Comparison of ENCODE assay signal across 8 mouse cellular contexts in the genomic region with DNA sequence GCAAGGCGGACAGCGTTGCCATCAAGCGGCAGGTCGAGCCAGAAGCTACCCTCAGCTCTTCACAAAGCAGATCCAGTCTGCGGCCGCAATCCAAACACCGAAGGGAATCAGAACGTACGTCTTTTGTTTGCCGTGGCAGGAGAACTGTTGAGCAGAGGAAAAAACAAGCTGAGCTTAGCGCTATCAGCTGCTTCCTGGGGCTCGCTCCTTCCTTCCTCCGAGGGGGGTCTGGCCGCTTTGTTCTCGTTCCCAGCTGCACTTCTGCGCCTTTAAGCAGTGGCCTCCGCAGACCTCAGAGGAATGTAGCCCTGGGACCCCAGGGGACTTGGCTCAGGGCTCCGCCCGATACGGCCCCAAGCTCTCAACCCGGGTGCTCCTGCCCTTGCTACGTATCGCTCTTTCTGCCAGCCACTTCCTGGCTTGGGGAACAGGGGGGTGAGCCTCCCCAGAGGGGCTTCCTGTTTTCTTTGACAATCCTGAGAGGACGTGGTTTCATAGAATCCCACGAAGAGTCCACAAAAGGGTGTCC. TPM values are rescaled to one million over a fixed set of nuclear protein-coding genes. Genes with fewer than 3 reads are reported as not detected.
DNase-seq lines count a peak whose midpoint lies in the region; ATAC-seq and TF ChIP-seq lines count a peak whose summit lies in the region.

No protein-coding gene starts in this region.

- 0 out of 2 replicates have a peak overlapping the region, but pooled peaks have one; percentile 13 for H3K27ac ChIP-seq in embryonic facial prominence, embryonic 11.5 days (replicated peaks; ENCODE audit: low read depth, low read length)
- H3K27ac ChIP-seq in heart, embryonic 12.5 days (ENCODE audit: poor library complexity, severe bottlenecking), result peak overlapping the region; percentile 76
- H3K27ac ChIP-seq in kidney, embryonic 14.5 days (ENCODE audit: low read depth, low read length), result peak overlapping the region; percentile 66; the same call in 1 of the 2 replicates
- peak overlapping the region; percentile 89 for H3K27ac ChIP-seq in liver, postnatal 0 days (ENCODE audit: low read depth)
- H3K27ac ChIP-seq in neural tube, embryonic 12.5 days, result no peak overlapping the region

- peaks cover 3% of the 10 kb centered on the region for H3K27me3 ChIP-seq in embryonic facial prominence, embryonic 11.5 days (ENCODE audit: control insufficient read depth, insufficient read depth, low read length)
- H3K27me3 ChIP-seq in heart, embryonic 12.5 days (replicated peaks), result no peaks in the 10 kb centered on the region
- H3K27me3 ChIP-seq in kidney, embryonic 14.5 days (ENCODE audit: control insufficient read depth, insufficient read depth, low read length), result no peaks in the 10 kb centered on the region
- H3K27me3 ChIP-seq in liver, postnatal 0 days (ENCODE audit: insufficient read depth, low read length), result peaks cover 56% of the 10 kb centered on the region
- H3K27me3 ChIP-seq in neural tube, embryonic 12.5 days (replicated peaks), result 0 out of 2 replicates have a peak, but pooled peaks cover 11% of the 10 kb centered on the region

- ATAC-seq in embryonic facial prominence, embryonic 11.5 days (replicated peaks; ENCODE audit: insufficient number of reproducible peaks, low FRiP score, low TSS enrichment, low read depth), result peak; percentile 63
- peak; percentile 80 for ATAC-seq in heart, embryonic 12.5 days (ENCODE audit: insufficient number of reproducible peaks, low FRiP score)
- ATAC-seq in kidney, embryonic 14.5 days (ENCODE audit: low FRiP score, low TSS enrichment), result peak; percentile 68
- ATAC-seq in liver, postnatal 0 days, result peak; percentile 77
- ATAC-seq in neural tube, embryonic 12.5 days (ENCODE audit: low FRiP score, low read depth), result peak; percentile 48

- H3K4me2 ChIP-seq in embryonic facial prominence, embryonic 11.5 days (ENCODE audit: low read depth, low read length), result peak overlapping the region; percentile 84
- peak overlapping the region; percentile 70 for H3K4me2 ChIP-seq in heart, embryonic 12.5 days
- H3K4me2 ChIP-seq in kidney, embryonic 14.5 days (replicated peaks; ENCODE audit: low read depth, low read length), result peak overlapping the region; percentile 78
- H3K4me2 ChIP-seq in liver, postnatal 0 days (ENCODE audit: low read depth, low read length), result peak overlapping the region; percentile 75
- peak overlapping the region; percentile 73 for H3K4me2 ChIP-seq in neural tube, embryonic 12.5 days (replicated peaks)

- H3K9me3 ChIP-seq in embryonic facial prominence, embryonic 11.5 days (replicated peaks; ENCODE audit: control insufficient read depth, low read length), result no peaks in the 10 kb centered on the region
- no peaks in the 10 kb centered on the region for H3K9me3 ChIP-seq in heart, embryonic 12.5 days (replicated peaks)
- H3K9me3 ChIP-seq in kidney, embryonic 14.5 days (ENCODE audit: control insufficient read depth, low read length), result no peaks in the 10 kb centered on the region
- H3K9me3 ChIP-seq in liver, postnatal 0 days (ENCODE audit: low read length), result no peaks in the 10 kb centered on the region
- H3K9me3 ChIP-seq in neural tube, embryonic 12.5 days, result no peaks in the 10 kb centered on the region

- peak overlapping the region; percentile 77 for H3K9ac ChIP-seq in embryonic facial prominence, embryonic 11.5 days (replicated peaks; ENCODE audit: low read length)
- peak overlapping the region; percentile 69 for H3K9ac ChIP-seq in heart, embryonic 12.5 days
- peak overlapping the region; percentile 62 for H3K9ac ChIP-seq in kidney, embryonic 14.5 days (ENCODE audit: low read depth, low read length)
- H3K9ac ChIP-seq in liver, postnatal 0 days (replicated peaks), result peak overlapping the region; percentile 62
- peak overlapping the region; percentile 58 for H3K9ac ChIP-seq in neural tube, embryonic 12.5 days

- DNase-seq in urinary bladder, adult 18-20 months (ENCODE audit: low spot score in 2 of 2), result peak; percentile 11 to 50
- DNase-seq in urinary bladder, postnatal 10 days (ENCODE audit: low spot score), result no peak
- peak; percentile 63 for DNase-seq in embryonic facial prominence, embryonic 11.5 days (ENCODE audit: low spot score)
- peak; percentile 63 for DNase-seq in liver, postnatal 0 days
- peak; percentile 72 for DNase-seq in testis, postnatal 10 days (ENCODE audit: low spot score)

- H3K36me3 ChIP-seq in embryonic facial prominence, embryonic 11.5 days (replicated peaks; ENCODE audit: control insufficient read depth, insufficient read depth, low read depth, low read length), result no peaks in the 10 kb centered on the region
- H3K36me3 ChIP-seq in heart, embryonic 12.5 days, result no peaks in the 10 kb centered on the region
- H3K36me3 ChIP-seq in kidney, embryonic 14.5 days (ENCODE audit: control insufficient read depth, insufficient read depth, low read length), result no peaks in the 10 kb centered on the region
- H3K36me3 ChIP-seq in liver, postnatal 0 days (replicated peaks; ENCODE audit: insufficient read depth, low read length), result no peaks in the 10 kb centered on the region
- H3K36me3 ChIP-seq in neural tube, embryonic 12.5 days, result no peaks in the 10 kb centered on the region

- WGBS in embryonic facial prominence, embryonic 11.5 days, result under 1% methylated on average over 25 of the region's 25 CpGs
- WGBS in heart, embryonic 12.5 days, result 1% methylated on average over 25 of the region's 25 CpGs
- under 1% methylated on average over 25 of the region's 25 CpGs for WGBS in kidney, embryonic 14.5 days
- under 1% methylated on average over 25 of the region's 25 CpGs for WGBS in liver, postnatal 0 days (ENCODE audit: insufficient replicate concordance)
- under 1% methylated on average over 25 of the region's 25 CpGs for WGBS in neural tube, embryonic 12.5 days

- TF ChIP-seq CTCF in liver, postnatal 0 days (IDR thresholded peaks at IDR 0.05; ENCODE audit: low read depth), result 0 out of 2 replicates have a peak, but pooled peaks have one; percentile 15

- peak; percentile 10; the same call in 1 of the 2 replicates for TF ChIP-seq EP300 in liver, postnatal 0 days (IDR thresholded peaks at IDR 0.05; ENCODE audit: low read depth)

- no peaks in the 10 kb centered on the region for H3K4me1 ChIP-seq in embryonic facial prominence, embryonic 11.5 days (ENCODE audit: control insufficient read depth, insufficient read depth, low read length)
- H3K4me1 ChIP-seq in heart, embryonic 12.5 days (replicated peaks), result peaks cover 41% of the 10 kb centered on the region
- H3K4me1 ChIP-seq in kidney, embryonic 14.5 days (ENCODE audit: control insufficient read depth, insufficient read depth, low read length), result peaks cover 27% of the 10 kb centered on the region; the same call in 1 of the 2 replicates
- H3K4me1 ChIP-seq in liver, postnatal 0 days (ENCODE audit: insufficient read depth), result peaks cover 21% of the 10 kb centered on the region
- H3K4me1 ChIP-seq in neural tube, embryonic 12.5 days, result peaks cover 14% of the 10 kb centered on the region

- H3K4me3 ChIP-seq in embryonic facial prominence, embryonic 11.5 days (ENCODE audit: low read depth, low read length), result peak overlapping the region; percentile 32
- H3K4me3 ChIP-seq in heart, embryonic 12.5 days, result peak overlapping the region; percentile 47
- peak overlapping the region; percentile 48 for H3K4me3 ChIP-seq in kidney, embryonic 14.5 days (ENCODE audit: low read length)
- H3K4me3 ChIP-seq in liver, postnatal 0 days (ENCODE audit: low read depth, low read length), result peak overlapping the region; percentile 42
- peak overlapping the region; percentile 34 for H3K4me3 ChIP-seq in neural tube, embryonic 12.5 days

RNA-seq across cellular contexts. Expression of gene Rnf7, which starts 40.6 kb away (rescaled TPM):
- polyA plus RNA-seq in embryonic facial prominence, embryonic 11.5 days (2014; fragmentation: Nextera tagmentation; extraction: Ambion mirVana), result 301 and 308 TPM in 2 replicates
- 235 and 244 TPM in 2 replicates for polyA plus RNA-seq in heart, embryonic 12.5 days (2016; fragmentation: Nextera tagmentation; extraction: Ambion mirVana)
- 265 and 292 TPM in 2 replicates for polyA plus RNA-seq in kidney, embryonic 14.5 days (2014; fragmentation: Nextera tagmentation; extraction: Ambion mirVana)
- 58.6 and 62.4 TPM in 2 replicates for polyA plus RNA-seq in liver, postnatal 0 days (2015; fragmentation: Nextera tagmentation; extraction: Ambion mirVana)
- 252 and 262 TPM in 2 replicates for polyA plus RNA-seq in neural tube, embryonic 12.5 days (2016; fragmentation: Nextera tagmentation; extraction: Ambion mirVana)
